Mouse (Mus musculus): ENCODE measurements around the gene Rnaset2a. TPM values are rescaled to one million over a fixed set of nuclear protein-coding genes. Genes with fewer than 3 reads are reported as not detected.

Gene Rnaset2a
- polyA plus RNA-seq (2014; fragmentation: Illumina TruSeq; extraction: RNeasy Lipid Tissue Mini Kit (QIAGEN cat#74804); ENCODE audit: low read depth, low replicate concordance), result 27.0 TPM

GRCm38 (mm10) chr17:8147439-8148316 is at the start of gene Rnaset2a, which contains the start of gene Gm49673:
Gene Rnaset2a (minus strand): TSS chr17:8148097.
Gene Gm49673 (minus strand): TSS chr17:8147788.

GRCm38 (mm10) chr17:8164701-8165607 is 17.1 kb upstream of the Rnaset2a start, which contains the start of gene Fgfr1op:
Gene Fgfr1op (plus strand): TSS chr17:8165501.

Other genes with a start within 250 kb of the Rnaset2a start
- gene Tagap, start 222.1 kb downstream of the Rnaset2a start, polyA plus RNA-seq (2014; fragmentation: Illumina TruSeq; extraction: RNeasy Lipid Tissue Mini Kit (QIAGEN cat#74804); ENCODE audit: low read depth, low replicate concordance), result 0.36 TPM
- 51.6 TPM for gene Rsph3a, start 202.5 kb downstream of the Rnaset2a start, polyA plus RNA-seq (2014; fragmentation: Illumina TruSeq; extraction: RNeasy Lipid Tissue Mini Kit (QIAGEN cat#74804); ENCODE audit: low read depth, low replicate concordance)
- not detected for gene Gm49673, start 309 bp downstream of the Rnaset2a start, polyA plus RNA-seq (2014; fragmentation: Illumina TruSeq; extraction: RNeasy Lipid Tissue Mini Kit (QIAGEN cat#74804); ENCODE audit: low read depth, low replicate concordance)
- 35.3 TPM for gene Fgfr1op, start 17.4 kb upstream of the Rnaset2a start, polyA plus RNA-seq (2014; fragmentation: Illumina TruSeq; extraction: RNeasy Lipid Tissue Mini Kit (QIAGEN cat#74804); ENCODE audit: low read depth, low replicate concordance)
- not detected for gene Ccr6, start 87.9 kb upstream of the Rnaset2a start, polyA plus RNA-seq (2014; fragmentation: Illumina TruSeq; extraction: RNeasy Lipid Tissue Mini Kit (QIAGEN cat#74804); ENCODE audit: low read depth, low replicate concordance)
- gene Mpc1, start 134.8 kb upstream of the Rnaset2a start, polyA plus RNA-seq (2014; fragmentation: Illumina TruSeq; extraction: RNeasy Lipid Tissue Mini Kit (QIAGEN cat#74804); ENCODE audit: low read depth, low replicate concordance), result 1,141 TPM
- gene Sft2d1, start 163.0 kb upstream of the Rnaset2a start, polyA plus RNA-seq (2014; fragmentation: Illumina TruSeq; extraction: RNeasy Lipid Tissue Mini Kit (QIAGEN cat#74804); ENCODE audit: low read depth, low replicate concordance), result 83.6 TPM
- gene Prr18, start 189.4 kb upstream of the Rnaset2a start, polyA plus RNA-seq (2014; fragmentation: Illumina TruSeq; extraction: RNeasy Lipid Tissue Mini Kit (QIAGEN cat#74804); ENCODE audit: low read depth, low replicate concordance), result 0.12 TPM
- not detected for gene T2, start 207.9 kb upstream of the Rnaset2a start, polyA plus RNA-seq (2014; fragmentation: Illumina TruSeq; extraction: RNeasy Lipid Tissue Mini Kit (QIAGEN cat#74804); ENCODE audit: low read depth, low replicate concordance)

Measured in kidney, adult 10 weeks (tissue).